Mouse (Mus musculus): ENCODE measurements around the gene Rab5b. TPM values are rescaled to one million over a fixed set of nuclear protein-coding genes. Genes with fewer than 3 reads are reported as not detected.

Rab5b gene
- polyA plus RNA-seq, 1 experiment from 2014 or later: 89.4 TPM

DNA sequence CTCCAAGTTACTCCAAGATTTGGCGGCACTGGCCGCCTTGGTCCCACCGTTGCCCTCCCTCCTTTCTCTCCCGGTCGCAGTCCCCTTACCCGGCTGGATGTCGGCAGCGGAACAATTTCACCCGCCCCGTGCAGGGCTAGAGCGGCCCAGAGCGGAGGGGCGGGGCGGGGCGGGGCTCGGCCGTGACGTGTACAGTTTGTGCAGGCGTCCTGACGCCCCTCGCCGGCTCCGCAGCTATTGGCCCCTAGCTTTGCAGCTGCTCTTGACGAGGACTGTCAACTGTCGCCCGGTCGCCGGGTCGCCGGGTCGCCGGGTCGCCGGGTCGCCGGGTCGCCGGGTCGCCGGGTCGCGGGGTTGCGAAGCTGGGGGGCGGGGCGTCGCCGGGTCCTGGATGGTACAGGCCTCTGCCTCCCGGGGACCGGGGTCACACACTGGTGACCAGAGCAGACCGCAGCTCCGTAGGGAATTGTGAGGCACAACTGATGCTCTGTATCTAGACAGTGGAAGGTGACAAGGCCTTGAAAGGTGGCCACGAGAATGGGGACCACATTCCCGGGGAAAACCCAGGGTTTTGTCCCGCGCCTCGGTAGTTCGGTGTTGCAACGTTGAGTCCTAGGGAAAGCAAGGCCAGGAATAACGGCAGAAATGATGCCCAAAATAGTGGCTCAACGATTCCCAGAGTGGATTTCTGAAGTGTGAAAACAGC is 22.1 kb downstream of the Rab5b start, which contains the start of gene Suox:
Gene Suox, minus strand, starts transcription at position 311 of the 706 bp plus-strand sequence.
- H3K27ac ChIP-seq (ENCODE audit: low read depth, low read length): peak within 1 kb of the TSS; percentile 15; the same call in 1 of the 2 replicates
- peak within 1 kb of the TSS; percentile 77 for H3K4me2 ChIP-seq (ENCODE audit: low read length)
- H3K4me1 ChIP-seq (ENCODE audit: control insufficient read depth, insufficient read depth, low read length): no peaks in the 10 kb centered on the region
- H3K9me3 ChIP-seq (replicated peaks; ENCODE audit: control insufficient read depth, low read length): no peaks in the 10 kb centered on the region
- peak within 1 kb of the TSS; percentile 62 for H3K4me3 ChIP-seq (ENCODE audit: low read depth, low read length)
- under 1% methylated on average over 59 of the region's 60 CpGs for WGBS
- peak within 1 kb of the TSS; percentile 67 for H3K9ac ChIP-seq (ENCODE audit: low read length)
- peaks cover 4% of the 10 kb centered on the region; the same call in 1 of the 2 replicates for H3K36me3 ChIP-seq (ENCODE audit: control insufficient read depth, insufficient read depth, low read length)
- H3K27me3 ChIP-seq (replicated peaks; ENCODE audit: control insufficient read depth, insufficient read depth, low read length): no peaks in the 10 kb centered on the region
- DNase-seq (ENCODE audit: low spot score) (peak; percentile 89), ATAC-seq (peak; percentile 95)

- 97% methylated on average over 9 of the region's 9 CpGs for WGBS
- no peak for DNase-seq (ENCODE audit: low spot score)
- no peak overlapping the region for H3K27ac ChIP-seq (ENCODE audit: low read depth, low read length)
- H3K9me3 ChIP-seq (replicated peaks; ENCODE audit: control insufficient read depth, low read length): no peaks in the 10 kb centered on the region
- no peak for ATAC-seq
- no peak overlapping the region for H3K4me3 ChIP-seq (ENCODE audit: low read depth, low read length)
- 0 out of 2 replicates have a peak, but pooled peaks cover 6% of the 10 kb centered on the region for H3K4me1 ChIP-seq (ENCODE audit: control insufficient read depth, insufficient read depth, low read length)
- H3K4me2 ChIP-seq (ENCODE audit: low read length): no peak overlapping the region
- H3K27me3 ChIP-seq (replicated peaks; ENCODE audit: control insufficient read depth, insufficient read depth, low read length): no peaks in the 10 kb centered on the region
- H3K9ac ChIP-seq (ENCODE audit: low read length): no peak overlapping the region
- peaks cover under 1% of the 10 kb centered on the region; the same call in 1 of the 2 replicates for H3K36me3 ChIP-seq (ENCODE audit: control insufficient read depth, insufficient read depth, low read length)
Observed at GRCm38 (mm10) chr10:128671148-128671547, 24.9 kb downstream of the Rab5b start.

- Histone ChIP-seq H3K9ac (ENCODE audit: low read length) (peak overlapping the region; percentile 75), H3K4me3 (ENCODE audit: low read depth, low read length) (peak overlapping the region; percentile 60), H3K9me3 (replicated peaks; ENCODE audit: control insufficient read depth, low read length) (no peaks in the 10 kb centered on the region), H3K36me3 (ENCODE audit: control insufficient read depth, insufficient read depth, low read length) (no peaks in the 10 kb centered on the region; the same call in 1 of the 2 replicates), H3K4me1 (ENCODE audit: control insufficient read depth, insufficient read depth, low read length) (0 out of 2 replicates have a peak, but pooled peaks cover 6% of the 10 kb centered on the region), H3K4me2 (ENCODE audit: low read length) (peak overlapping the region; percentile 68), H3K27ac (ENCODE audit: low read depth, low read length) (no peak overlapping the region; the same call in 1 of the 2 replicates), H3K27me3 (replicated peaks; ENCODE audit: control insufficient read depth, insufficient read depth, low read length) (no peaks in the 10 kb centered on the region)
- peak; percentile 75 for DNase-seq (ENCODE audit: low spot score)
- under 1% methylated on average over 42 of the region's 42 CpGs for WGBS
- peak; percentile 65 for ATAC-seq
Observed at GRCm38 (mm10) chr10:128668790-128669672, 27.0 kb downstream of the Rab5b start.

DNA sequence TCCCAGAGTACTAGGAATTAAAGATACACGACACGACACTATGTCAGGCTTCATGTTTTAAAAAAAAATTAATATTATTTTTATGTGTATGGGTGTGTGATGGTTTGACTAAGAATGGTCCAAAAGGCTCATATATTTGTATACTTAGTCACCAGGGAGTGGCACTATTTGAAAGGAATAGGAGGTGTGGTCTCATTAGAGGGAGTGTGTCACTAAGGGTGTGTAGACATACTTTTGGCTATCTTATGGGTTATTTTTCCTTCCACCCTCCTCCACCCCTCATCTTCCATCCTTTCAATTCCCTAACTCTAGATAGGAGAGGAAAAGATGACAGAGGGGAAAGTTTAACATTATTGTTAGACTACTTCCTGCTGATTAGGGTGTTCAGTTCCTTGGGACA is 30.3 kb downstream of the Rab5b start:
- Histone ChIP-seq H3K36me3 (ENCODE audit: control insufficient read depth, insufficient read depth, low read length) (no peaks in the 10 kb centered on the region), H3K4me3 (ENCODE audit: low read depth, low read length) (no peak overlapping the region), H3K4me2 (ENCODE audit: low read length) (no peak overlapping the region), H3K27ac (ENCODE audit: low read depth, low read length) (no peak overlapping the region), H3K9me3 (replicated peaks; ENCODE audit: control insufficient read depth, low read length) (no peaks in the 10 kb centered on the region), H3K27me3 (replicated peaks; ENCODE audit: control insufficient read depth, insufficient read depth, low read length) (no peaks in the 10 kb centered on the region), H3K9ac (ENCODE audit: low read length) (no peak overlapping the region), H3K4me1 (ENCODE audit: control insufficient read depth, insufficient read depth, low read length) (0 out of 2 replicates have a peak, but pooled peaks cover 6% of the 10 kb centered on the region)
- ATAC-seq: no peak
- DNase-seq (ENCODE audit: low spot score): no peak
- 93% methylated on average over 2 of the region's 2 CpGs for WGBS

DNA sequence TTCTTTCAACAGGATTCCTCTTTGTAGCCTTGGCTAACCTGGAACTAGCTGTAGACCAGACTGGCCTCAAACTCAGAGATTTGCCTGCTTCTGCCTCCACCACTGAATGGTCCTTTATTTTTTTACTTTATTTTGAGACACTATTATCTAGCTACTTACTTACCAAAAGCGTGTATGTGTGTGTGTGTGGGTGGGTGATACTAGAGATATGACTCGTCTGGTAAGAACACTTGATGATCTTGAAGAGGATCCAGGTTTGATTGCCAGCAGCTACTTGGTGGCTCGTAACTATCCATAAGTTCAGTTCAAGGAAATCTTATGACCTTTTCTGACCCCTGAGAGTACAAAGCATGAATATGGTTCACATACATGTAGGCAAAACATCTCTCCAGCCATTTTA is 30.8 kb downstream of the Rab5b start:
- Histone ChIP-seq H3K9ac (ENCODE audit: low read length) (no peak overlapping the region), H3K4me2 (ENCODE audit: low read length) (no peak overlapping the region), H3K27me3 (replicated peaks; ENCODE audit: control insufficient read depth, insufficient read depth, low read length) (no peaks in the 10 kb centered on the region), H3K4me1 (ENCODE audit: control insufficient read depth, insufficient read depth, low read length) (0 out of 2 replicates have a peak, but pooled peaks cover 6% of the 10 kb centered on the region), H3K36me3 (ENCODE audit: control insufficient read depth, insufficient read depth, low read length) (no peaks in the 10 kb centered on the region), H3K27ac (ENCODE audit: low read depth, low read length) (no peak overlapping the region), H3K9me3 (replicated peaks; ENCODE audit: control insufficient read depth, low read length) (no peaks in the 10 kb centered on the region), H3K4me3 (ENCODE audit: low read depth, low read length) (no peak overlapping the region)
- WGBS: 86% methylated on average over 3 of the region's 3 CpGs
- no peak for DNase-seq (ENCODE audit: low spot score)
- no peak for ATAC-seq

- no peak for DNase-seq (ENCODE audit: low spot score)
- Histone ChIP-seq H3K4me3 (ENCODE audit: low read depth, low read length) (no peak overlapping the region), H3K27me3 (replicated peaks; ENCODE audit: control insufficient read depth, insufficient read depth, low read length) (no peaks in the 10 kb centered on the region), H3K4me2 (ENCODE audit: low read length) (no peak overlapping the region), H3K4me1 (ENCODE audit: control insufficient read depth, insufficient read depth, low read length) (0 out of 2 replicates have a peak, but pooled peaks cover 6% of the 10 kb centered on the region), H3K36me3 (ENCODE audit: control insufficient read depth, insufficient read depth, low read length) (no peaks in the 10 kb centered on the region), H3K9ac (ENCODE audit: low read length) (no peak overlapping the region), H3K27ac (ENCODE audit: low read depth, low read length) (no peak overlapping the region), H3K9me3 (replicated peaks; ENCODE audit: control insufficient read depth, low read length) (no peaks in the 10 kb centered on the region)
- 72% methylated on average over 3 of the region's 3 CpGs for WGBS
- ATAC-seq: no peak
Observed at GRCm38 (mm10) chr10:128664808-128665207, 31.3 kb downstream of the Rab5b start.

- DNase-seq (ENCODE audit: low spot score): no peak
- Histone ChIP-seq H3K4me3 (ENCODE audit: low read depth, low read length) (no peak overlapping the region), H3K27me3 (replicated peaks; ENCODE audit: control insufficient read depth, insufficient read depth, low read length) (no peaks in the 10 kb centered on the region), H3K4me1 (ENCODE audit: control insufficient read depth, insufficient read depth, low read length) (0 out of 2 replicates have a peak, but pooled peaks cover 4% of the 10 kb centered on the region), H3K27ac (ENCODE audit: low read depth, low read length) (no peak overlapping the region), H3K9me3 (replicated peaks; ENCODE audit: control insufficient read depth, low read length) (no peaks in the 10 kb centered on the region), H3K9ac (ENCODE audit: low read length) (no peak overlapping the region), H3K4me2 (ENCODE audit: low read length) (no peak overlapping the region), H3K36me3 (ENCODE audit: control insufficient read depth, insufficient read depth, low read length) (no peaks in the 10 kb centered on the region)
- no peak for ATAC-seq
- WGBS: 75% methylated on average over 5 of the region's 5 CpGs
Observed at GRCm38 (mm10) chr10:128663441-128664220, 32.4 kb downstream of the Rab5b start.

DNA sequence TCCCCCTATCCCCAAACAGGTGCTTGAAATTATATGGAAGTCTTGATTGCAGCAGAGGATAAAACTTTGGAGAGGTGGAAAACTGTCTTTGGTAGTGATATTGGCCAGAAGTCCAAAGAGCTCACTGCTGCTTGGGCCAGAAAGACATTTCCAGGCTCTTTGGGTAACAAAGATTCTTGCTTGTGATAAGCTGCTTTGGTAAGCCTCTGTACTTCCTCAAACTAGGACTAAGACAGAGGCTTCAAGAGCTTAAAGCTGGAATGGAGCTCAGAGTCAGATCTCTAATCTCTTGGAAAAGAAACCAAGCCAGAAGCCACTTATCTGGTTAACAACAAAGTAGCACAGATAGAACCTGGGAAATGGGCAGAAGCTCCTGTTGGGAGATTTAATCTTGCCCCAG is 33.6 kb downstream of the Rab5b start:
- no peaks in the 10 kb centered on the region for H3K27me3 ChIP-seq (replicated peaks; ENCODE audit: control insufficient read depth, insufficient read depth, low read length)
- H3K36me3 ChIP-seq (ENCODE audit: control insufficient read depth, insufficient read depth, low read length): no peaks in the 10 kb centered on the region
- no peak for ATAC-seq
- no peaks in the 10 kb centered on the region for H3K4me1 ChIP-seq (ENCODE audit: control insufficient read depth, insufficient read depth, low read length)
- no peak for DNase-seq (ENCODE audit: low spot score)
- H3K4me3 ChIP-seq (ENCODE audit: low read depth, low read length): no peak overlapping the region
- no peak overlapping the region for H3K27ac ChIP-seq (ENCODE audit: low read depth, low read length)
- H3K4me2 ChIP-seq (ENCODE audit: low read length): no peak overlapping the region
- H3K9me3 ChIP-seq (replicated peaks; ENCODE audit: control insufficient read depth, low read length): no peaks in the 10 kb centered on the region
- H3K9ac ChIP-seq (ENCODE audit: low read length): no peak overlapping the region
